Mouse (Mus musculus): ENCODE data around the gene Olfr45.
"Not testable (repeated sequence)": the region's sequence is repeated elsewhere in the genome, so short reads cannot be mapped to it uniquely, and the experiment has no call there.

Gene Olfr45

DNA sequence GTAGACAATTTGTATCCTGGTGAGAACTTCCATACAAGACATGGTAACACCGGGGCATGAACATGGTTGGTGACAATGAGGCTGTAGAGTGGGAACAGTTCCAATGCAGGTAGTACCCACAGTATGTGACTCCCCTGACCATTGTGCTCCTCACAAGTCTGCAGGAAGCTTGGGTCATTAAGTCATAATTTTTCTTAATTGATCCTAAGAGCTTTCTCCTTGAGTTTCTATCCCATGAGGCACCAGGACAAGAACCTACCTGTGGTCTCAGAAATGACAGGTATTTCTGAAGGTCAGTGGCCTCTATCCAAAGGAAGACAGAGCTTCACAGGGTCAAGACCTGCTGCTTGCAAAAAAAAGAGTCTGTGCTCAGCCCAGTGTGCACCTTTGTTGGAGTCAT, at the start of gene Olfr45:
TSS of gene Olfr45 (plus strand) at position 301 of the 400 bp plus-strand sequence.
- DNase-seq (ENCODE audit: low spot score): no peak

- no peak for DNase-seq (ENCODE audit: low spot score)
Observed at GRCm38 (mm10) chr7:140646152-140646551, 35.6 kb upstream of the Olfr45 start, which contains the start of gene Olfr53. Gene Olfr53 (plus strand): TSS chr7:140646452.

DNA sequence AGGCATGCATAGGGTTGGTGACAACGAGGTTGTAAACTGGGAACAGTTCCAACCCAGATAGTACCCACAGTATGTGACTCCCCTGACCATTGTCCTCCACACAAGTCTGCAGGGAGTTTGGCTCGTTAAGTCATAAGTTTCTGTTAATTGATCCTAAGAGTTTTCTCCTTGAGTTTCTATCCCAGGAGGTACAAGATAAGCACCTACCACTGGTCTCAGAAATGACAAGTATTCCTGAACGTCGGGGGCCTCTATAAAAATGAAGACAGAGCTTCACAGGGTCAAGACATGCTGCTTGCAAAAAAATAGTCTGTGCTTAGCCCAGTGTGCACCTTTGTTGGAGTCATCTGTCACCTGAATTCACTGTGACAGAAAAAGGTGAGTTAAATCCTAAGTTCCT, 22.1 kb upstream of the Olfr45 start, which contains the start of gene Olfr539:
TSS of gene Olfr539 (plus strand) at position 301 of the 400 bp plus-strand sequence.
- DNase-seq (ENCODE audit: low spot score): no peak

- DNase-seq (ENCODE audit: low spot score): not testable (repeated sequence)
Observed at GRCm38 (mm10) chr7:140670693-140671092, 11.1 kb upstream of the Olfr45 start.

GRCm38 (mm10) chr7:140675863-140676262, 5.9 kb upstream of the Olfr45 start:
- DNase-seq (ENCODE audit: low spot score): no peak

DNA sequence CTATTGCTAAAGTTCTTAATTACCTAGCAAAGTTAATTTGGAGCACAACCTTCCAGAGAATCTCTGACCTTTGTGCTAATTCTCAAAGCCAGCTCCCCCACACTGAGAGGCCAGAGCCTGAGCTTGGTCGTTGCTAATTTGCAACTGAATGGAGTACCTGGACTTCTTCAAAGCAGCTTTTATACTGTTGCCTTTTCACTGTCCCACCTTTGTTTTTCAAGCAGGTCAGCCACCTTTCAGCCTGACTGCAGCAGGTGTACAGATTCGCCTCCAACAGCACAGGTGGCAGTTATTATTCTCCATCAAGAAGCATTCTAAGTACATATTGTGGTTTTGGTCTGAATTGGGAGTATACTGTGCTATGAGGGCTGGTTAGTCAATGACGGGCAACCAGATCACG, 2.2 kb upstream of the Olfr45 start:
- not testable (repeated sequence) for DNase-seq (ENCODE audit: low spot score)

GRCm38 (mm10) chr7:140696967-140697366, 15.2 kb downstream of the Olfr45 start, which contains the start of gene Olfr541:
Gene Olfr541 (plus strand): TSS chr7:140697267.
- DNase-seq (ENCODE audit: low spot score): no peak

DNA sequence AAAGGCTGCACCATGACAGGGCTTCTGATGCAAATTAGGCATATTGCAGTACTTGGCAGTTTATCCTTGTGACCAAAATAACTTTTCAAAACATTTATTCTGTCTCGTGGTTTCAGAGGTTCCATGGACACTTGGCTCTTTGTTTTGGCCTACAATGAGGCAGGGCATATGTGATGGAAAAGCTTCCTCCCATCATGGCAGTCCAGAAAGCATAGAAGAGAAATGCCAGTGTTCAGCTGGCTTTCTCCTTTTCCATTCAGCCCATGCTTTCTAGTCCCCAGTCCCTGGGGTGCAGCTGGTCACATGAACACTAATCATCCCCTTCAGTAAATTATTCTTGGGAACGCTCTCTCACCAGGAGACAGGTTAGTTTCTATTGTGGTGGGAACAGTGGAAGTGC, 24.6 kb downstream of the Olfr45 start:
- no peak for DNase-seq (ENCODE audit: low spot score)

GRCm38 (mm10) chr7:140707536-140708284, 26.0 kb downstream of the Olfr45 start:
- no peak for DNase-seq (ENCODE audit: low spot score)

- DNase-seq (ENCODE audit: low spot score): no peak
Observed at GRCm38 (mm10) chr7:140717155-140718055, 35.7 kb downstream of the Olfr45 start.

GRCm38 (mm10) chr7:140721095-140721494, 39.3 kb downstream of the Olfr45 start:
- no peak for DNase-seq (ENCODE audit: low spot score)

GRCm38 (mm10) chr7:140725558-140725957, 43.8 kb downstream of the Olfr45 start:
- DNase-seq (ENCODE audit: low spot score): no peak

DNA sequence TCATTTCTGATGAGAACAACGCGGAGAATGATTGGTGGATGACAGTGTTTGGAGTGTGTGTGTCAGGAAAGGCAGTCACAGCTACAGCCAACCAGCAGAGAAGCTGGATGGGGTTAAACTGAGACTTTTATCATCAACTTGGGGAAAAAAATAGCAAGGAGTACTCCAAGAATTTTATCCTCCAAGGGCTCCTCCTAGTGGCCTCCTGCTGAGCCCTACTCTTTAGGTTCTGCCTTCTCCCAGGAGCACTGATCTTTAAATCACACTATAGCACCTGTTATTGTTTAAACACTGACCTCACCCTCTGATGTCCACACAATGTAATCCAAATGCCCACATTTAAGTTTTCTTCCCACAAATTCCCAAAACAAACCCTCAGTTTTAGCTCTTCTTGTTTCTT, 51.4 kb downstream of the Olfr45 start:
- DNase-seq (ENCODE audit: low spot score): no peak

Data from spleen, adult 12 weeks (tissue).